Mouse (Mus musculus): ENCODE data around the gene Fam71e2. TPM values are rescaled to one million over a fixed set of nuclear protein-coding genes. Genes with fewer than 3 reads are reported as not detected.
A peak's percentile ranks its signal among the peaks of the same experiment; 100 is the strongest.

Gene Fam71e2
- polyA plus RNA-seq, 1 experiment from 2014 or later, result not detected

DNA sequence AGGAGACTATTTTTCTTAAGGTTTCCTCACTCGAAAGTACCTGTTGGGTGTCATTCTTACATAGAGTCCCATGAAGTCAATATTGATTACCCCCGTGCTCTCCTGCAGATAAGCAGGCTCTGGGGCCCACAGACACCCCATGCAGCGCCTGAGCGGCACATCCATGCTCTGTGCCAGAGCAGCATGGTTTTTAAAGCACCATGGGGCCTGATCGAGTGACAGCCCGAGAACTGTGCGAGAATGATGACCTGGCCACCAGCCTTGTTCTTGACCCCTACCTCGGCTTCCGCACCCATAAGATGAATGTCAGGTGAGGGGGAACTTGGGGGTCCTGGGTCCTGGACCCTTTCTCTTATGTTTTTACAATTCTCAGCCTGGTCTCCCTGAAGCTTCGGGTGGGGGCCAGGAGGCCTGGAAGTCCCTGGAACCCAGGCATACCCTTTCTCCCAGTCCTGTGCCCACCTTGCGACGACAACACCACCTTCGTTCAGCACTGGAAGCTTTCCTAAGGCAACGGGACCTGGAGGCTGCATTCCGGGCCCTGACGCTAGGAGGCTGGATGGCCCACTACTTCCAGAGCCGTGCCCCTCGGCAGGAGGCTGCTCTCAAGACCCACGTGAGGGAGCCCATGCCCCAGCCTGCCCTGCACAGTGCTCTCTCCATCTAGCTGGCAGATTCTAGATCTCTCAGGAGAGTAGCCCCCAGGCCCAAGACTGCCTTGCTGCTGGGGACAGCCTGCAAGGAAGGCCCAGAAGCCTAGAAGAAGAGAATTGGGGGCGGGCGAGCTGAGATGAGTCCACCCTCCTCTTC is 29.2 kb downstream of the Fam71e2 start:
- no peak for ATAC-seq (ENCODE audit: low read depth)
- H3K9ac ChIP-seq (ENCODE audit: low read length), result peak overlapping the region; percentile 37; the same call in 1 of the 2 replicates
- H3K27me3 ChIP-seq (ENCODE audit: control insufficient read depth, insufficient read depth, low read depth, low read length), result no peaks in the 10 kb centered on the region
- 71% methylated on average over 21 of the region's 21 CpGs for WGBS
- H3K4me3 ChIP-seq (ENCODE audit: low read length), result peak overlapping the region; percentile 65
- H3K4me1 ChIP-seq (replicated peaks; ENCODE audit: control insufficient read depth, insufficient read depth, low read length), result peaks cover 15% of the 10 kb centered on the region
- peak overlapping the region; percentile 76 for H3K4me2 ChIP-seq (ENCODE audit: low read depth, low read length)
- no peak overlapping the region for H3K27ac ChIP-seq (ENCODE audit: low read length)
- H3K9me3 ChIP-seq (ENCODE audit: control insufficient read depth, low read length), result no peaks in the 10 kb centered on the region
- peaks cover 3% of the 10 kb centered on the region for H3K36me3 ChIP-seq (ENCODE audit: control insufficient read depth, insufficient read depth, low read length)

- ATAC-seq (ENCODE audit: low read depth), result no peak
- peak overlapping the region; percentile 65 for H3K4me3 ChIP-seq (ENCODE audit: low read length)
- peak overlapping the region; percentile 75 for H3K27ac ChIP-seq (ENCODE audit: low read length)
- H3K27me3 ChIP-seq (ENCODE audit: control insufficient read depth, insufficient read depth, low read depth, low read length), result no peaks in the 10 kb centered on the region
- peak overlapping the region; percentile 78 for H3K9ac ChIP-seq (ENCODE audit: low read length)
- no peaks in the 10 kb centered on the region for H3K9me3 ChIP-seq (ENCODE audit: control insufficient read depth, low read length)
- 3% methylated on average over 4 of the region's 4 CpGs for WGBS
- H3K36me3 ChIP-seq (ENCODE audit: control insufficient read depth, insufficient read depth, low read length), result peaks cover 3% of the 10 kb centered on the region
- H3K4me1 ChIP-seq (replicated peaks; ENCODE audit: control insufficient read depth, insufficient read depth, low read length), result peaks cover 15% of the 10 kb centered on the region
- peak overlapping the region; percentile 76 for H3K4me2 ChIP-seq (ENCODE audit: low read depth, low read length)
These were observed 30.0 kb downstream of the Fam71e2 start for GRCm38 (mm10) chr7:4741151-4741550.

- 0% methylated on average over 14 of the region's 14 CpGs for WGBS
- no peaks in the 10 kb centered on the region; the same call in 1 of the 2 replicates for H3K36me3 ChIP-seq (ENCODE audit: control insufficient read depth, insufficient read depth, low read length)
These were observed 30.8 kb downstream of the Fam71e2 start for GRCm38 (mm10) chr7:4740309-4740727.

GRCm38 (mm10) chr7:4739544-4740275 is 31.4 kb downstream of the Fam71e2 start, which contains the start of gene Kmt5c:
Gene Kmt5c (plus strand): TSS chr7:4740115.
- no peaks in the 10 kb centered on the region for H3K9me3 ChIP-seq (ENCODE audit: control insufficient read depth, low read length)
- peak within 1 kb of the TSS; percentile 78 for H3K9ac ChIP-seq (ENCODE audit: low read length)
- no peaks in the 10 kb centered on the region for H3K27me3 ChIP-seq (ENCODE audit: control insufficient read depth, insufficient read depth, low read depth, low read length)
- under 1% methylated on average over 37 of the region's 44 CpGs for WGBS
- no peaks in the 10 kb centered on the region; the same call in 1 of the 2 replicates for H3K36me3 ChIP-seq (ENCODE audit: control insufficient read depth, insufficient read depth, low read length)
- peak within 1 kb of the TSS; percentile 75 for H3K27ac ChIP-seq (ENCODE audit: low read length)
- H3K4me2 ChIP-seq (ENCODE audit: low read depth, low read length), result peak within 1 kb of the TSS; percentile 76
- peak within 1 kb of the TSS; percentile 65 for H3K4me3 ChIP-seq (ENCODE audit: low read length)
- H3K4me1 ChIP-seq (replicated peaks; ENCODE audit: control insufficient read depth, insufficient read depth, low read length), result peaks cover 15% of the 10 kb centered on the region
- peak; percentile 96 for ATAC-seq (ENCODE audit: low read depth)

More at GRCm38 (mm10) chr7:4740309-4740727, 30.8 kb downstream of the Fam71e2 start:
- peaks cover 15% of the 10 kb centered on the region for H3K4me1 ChIP-seq (replicated peaks; ENCODE audit: control insufficient read depth, insufficient read depth, low read length)
- peak overlapping the region; percentile 75 for H3K27ac ChIP-seq (ENCODE audit: low read length)
- no peaks in the 10 kb centered on the region for H3K27me3 ChIP-seq (ENCODE audit: control insufficient read depth, insufficient read depth, low read depth, low read length)
- peak overlapping the region; percentile 76 for H3K4me2 ChIP-seq (ENCODE audit: low read depth, low read length)
- H3K4me3 ChIP-seq (ENCODE audit: low read length), result peak overlapping the region; percentile 65
- peak overlapping the region; percentile 78 for H3K9ac ChIP-seq (ENCODE audit: low read length)
- ATAC-seq (ENCODE audit: low read depth), result peak; percentile 19
- no peaks in the 10 kb centered on the region for H3K9me3 ChIP-seq (ENCODE audit: control insufficient read depth, low read length)

GRCm38 (mm10) chr7:4739041-4739543 is 32.0 kb downstream of the Fam71e2 start:
- Histone ChIP-seq H3K9ac (ENCODE audit: low read length) (peak overlapping the region; percentile 33), H3K27ac (ENCODE audit: low read length) (peak overlapping the region; percentile 45), H3K27me3 (ENCODE audit: control insufficient read depth, insufficient read depth, low read depth, low read length) (no peaks in the 10 kb centered on the region), H3K36me3 (ENCODE audit: control insufficient read depth, insufficient read depth, low read length) (no peaks in the 10 kb centered on the region; the same call in 1 of the 2 replicates), H3K4me1 (replicated peaks; ENCODE audit: control insufficient read depth, insufficient read depth, low read length) (peaks cover 15% of the 10 kb centered on the region), H3K4me2 (ENCODE audit: low read depth, low read length) (peak overlapping the region; percentile 56), H3K9me3 (ENCODE audit: control insufficient read depth, low read length) (no peaks in the 10 kb centered on the region), H3K4me3 (ENCODE audit: low read length) (peak overlapping the region; percentile 38)
- ATAC-seq (ENCODE audit: low read depth), result no peak
- 43% methylated on average over 10 of the region's 10 CpGs for WGBS

DNA sequence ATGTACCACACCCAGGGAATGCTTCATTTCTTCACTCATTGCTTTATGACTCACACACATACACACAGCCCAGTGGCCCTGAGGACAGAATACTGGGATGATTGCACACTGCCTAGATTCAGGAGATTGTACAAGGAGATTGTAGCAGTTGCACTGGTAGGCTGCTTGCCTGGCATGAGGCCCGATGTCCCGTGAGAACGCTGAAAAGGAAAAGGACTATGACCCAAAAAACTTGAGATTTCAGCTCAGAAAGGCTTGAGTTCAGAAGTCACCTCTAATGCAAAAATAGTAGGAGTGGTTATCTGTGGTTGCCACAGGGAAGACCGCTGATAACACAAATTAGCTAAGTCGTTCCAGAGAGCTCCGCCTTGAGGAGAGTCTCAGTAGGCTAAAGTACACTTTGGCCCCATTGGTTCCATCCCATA is 38.1 kb downstream of the Fam71e2 start:
- Histone ChIP-seq H3K4me3 (ENCODE audit: low read length) (no peak overlapping the region), H3K27me3 (ENCODE audit: control insufficient read depth, insufficient read depth, low read depth, low read length) (no peaks in the 10 kb centered on the region), H3K4me2 (ENCODE audit: low read depth, low read length) (no peak overlapping the region), H3K9ac (ENCODE audit: low read length) (no peak overlapping the region), H3K27ac (ENCODE audit: low read length) (no peak overlapping the region), H3K36me3 (ENCODE audit: control insufficient read depth, insufficient read depth, low read length) (no peaks in the 10 kb centered on the region), H3K9me3 (ENCODE audit: control insufficient read depth, low read length) (no peaks in the 10 kb centered on the region), H3K4me1 (replicated peaks; ENCODE audit: control insufficient read depth, insufficient read depth, low read length) (no peaks in the 10 kb centered on the region)
- WGBS, result 49% methylated on average over 6 of the region's 6 CpGs
- ATAC-seq (ENCODE audit: low read depth), result no peak

DNA sequence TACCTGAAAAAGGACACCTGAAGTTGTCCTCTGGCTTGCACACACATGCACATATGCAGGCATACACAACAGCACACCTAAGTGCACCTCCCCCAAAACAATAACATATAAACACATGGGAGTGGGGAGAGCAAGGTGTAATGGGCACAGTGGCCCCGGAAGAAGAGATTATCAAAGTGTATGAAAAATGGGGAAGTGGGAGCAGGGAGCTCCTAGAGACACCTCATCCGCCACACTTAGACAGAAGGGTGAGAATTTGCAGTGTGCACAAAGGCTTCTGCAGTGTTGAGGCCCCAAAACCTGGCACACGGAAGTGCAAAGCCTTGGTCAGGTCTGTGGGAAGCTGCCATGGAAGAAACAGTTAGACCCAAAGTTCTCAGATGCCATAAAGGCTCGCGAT is 40.0 kb downstream of the Fam71e2 start:
- no peak for ATAC-seq (ENCODE audit: low read depth)
- H3K4me3 ChIP-seq (ENCODE audit: low read length), result no peak overlapping the region
- H3K4me1 ChIP-seq (replicated peaks; ENCODE audit: control insufficient read depth, insufficient read depth, low read length), result no peaks in the 10 kb centered on the region
- no peaks in the 10 kb centered on the region for H3K36me3 ChIP-seq (ENCODE audit: control insufficient read depth, insufficient read depth, low read length)
- H3K9me3 ChIP-seq (ENCODE audit: control insufficient read depth, low read length), result no peaks in the 10 kb centered on the region
- no peak overlapping the region for H3K27ac ChIP-seq (ENCODE audit: low read length)
- WGBS, result 75% methylated on average over 5 of the region's 5 CpGs
- H3K4me2 ChIP-seq (ENCODE audit: low read depth, low read length), result no peak overlapping the region
- no peak overlapping the region for H3K9ac ChIP-seq (ENCODE audit: low read length)
- H3K27me3 ChIP-seq (ENCODE audit: control insufficient read depth, insufficient read depth, low read depth, low read length), result no peaks in the 10 kb centered on the region

- Histone ChIP-seq H3K4me2 (ENCODE audit: low read depth, low read length) (no peak within 1 kb of the TSS), H3K9ac (ENCODE audit: low read length) (no peak within 1 kb of the TSS), H3K27ac (ENCODE audit: low read length) (no peak within 1 kb of the TSS), H3K4me1 (replicated peaks; ENCODE audit: control insufficient read depth, insufficient read depth, low read length) (no peaks in the 10 kb centered on the region), H3K9me3 (ENCODE audit: control insufficient read depth, low read length) (no peaks in the 10 kb centered on the region), H3K27me3 (ENCODE audit: control insufficient read depth, insufficient read depth, low read depth, low read length) (no peaks in the 10 kb centered on the region), H3K36me3 (ENCODE audit: control insufficient read depth, insufficient read depth, low read length) (no peaks in the 10 kb centered on the region), H3K4me3 (ENCODE audit: low read length) (no peak within 1 kb of the TSS)
- 61% methylated on average over 7 of the region's 7 CpGs for WGBS
- no peak for ATAC-seq (ENCODE audit: low read depth)
These were observed 45.9 kb downstream of the Fam71e2 start, which contains the start of gene Tmem150b for GRCm38 (mm10) chr7:4725169-4725568. Gene Tmem150b (minus strand): TSS chr7:4725249.

DNA sequence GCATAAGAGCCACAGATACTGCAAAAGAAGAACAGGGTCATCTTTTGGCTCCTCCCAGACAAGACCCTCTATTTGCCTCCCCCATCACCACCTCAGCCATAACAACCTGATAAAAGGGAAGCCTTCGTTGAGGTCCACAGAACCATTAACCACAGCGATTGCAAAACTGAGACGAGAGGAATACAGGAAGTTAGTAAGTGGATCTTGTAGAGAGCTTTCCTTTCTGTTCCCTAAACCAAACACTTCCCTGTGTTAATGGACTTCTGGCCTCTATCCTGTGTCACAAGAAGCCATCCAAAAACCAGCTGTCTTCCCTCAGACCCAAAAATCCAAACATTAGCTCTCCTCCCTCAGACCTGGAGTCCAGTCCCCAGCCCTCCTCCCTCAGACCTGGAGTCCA is 46.7 kb downstream of the Fam71e2 start:
- WGBS, result 17% methylated on average over 3 of the region's 3 CpGs

More for the DNA sequence above, 46.7 kb downstream of the Fam71e2 start:
- H3K4me1 ChIP-seq (replicated peaks; ENCODE audit: control insufficient read depth, insufficient read depth, low read length), result no peaks in the 10 kb centered on the region
- H3K9ac ChIP-seq (ENCODE audit: low read length), result no peak overlapping the region
- no peak overlapping the region for H3K4me3 ChIP-seq (ENCODE audit: low read length)
- H3K9me3 ChIP-seq (ENCODE audit: control insufficient read depth, low read length), result no peaks in the 10 kb centered on the region
- no peak overlapping the region for H3K4me2 ChIP-seq (ENCODE audit: low read depth, low read length)
- H3K36me3 ChIP-seq (ENCODE audit: control insufficient read depth, insufficient read depth, low read length), result no peaks in the 10 kb centered on the region
- H3K27me3 ChIP-seq (ENCODE audit: control insufficient read depth, insufficient read depth, low read depth, low read length), result no peaks in the 10 kb centered on the region
- ATAC-seq (ENCODE audit: low read depth), result no peak
- H3K27ac ChIP-seq (ENCODE audit: low read length), result no peak overlapping the region

Data from lung, embryonic 16.5 days (tissue).